Mouse (Mus musculus): ENCODE results near the gene Myh14.

The Myh14 gene

DNA sequence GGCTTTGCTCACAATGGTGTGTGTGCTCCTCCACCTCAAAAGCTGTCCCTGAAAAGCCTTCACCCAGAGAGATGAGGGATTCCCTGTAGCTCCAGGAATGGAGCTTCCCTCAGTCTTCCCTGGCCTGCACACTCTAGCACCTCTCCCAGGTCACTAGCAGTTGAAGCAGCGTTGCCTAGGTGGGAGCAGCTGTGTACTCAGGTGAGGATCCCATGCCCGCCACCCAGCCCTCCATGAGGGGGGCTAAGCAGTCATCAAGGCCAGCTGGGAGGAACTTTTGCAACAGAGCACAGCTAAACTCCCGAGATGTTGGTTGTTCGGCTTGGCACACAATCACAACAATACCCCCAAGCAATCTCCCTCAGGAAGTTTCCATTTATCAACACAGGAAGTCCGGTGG lies 87.9 kb downstream of the Myh14 start:
- DNase-seq (ENCODE audit: low spot score in 2 of 2): no peak

DNA sequence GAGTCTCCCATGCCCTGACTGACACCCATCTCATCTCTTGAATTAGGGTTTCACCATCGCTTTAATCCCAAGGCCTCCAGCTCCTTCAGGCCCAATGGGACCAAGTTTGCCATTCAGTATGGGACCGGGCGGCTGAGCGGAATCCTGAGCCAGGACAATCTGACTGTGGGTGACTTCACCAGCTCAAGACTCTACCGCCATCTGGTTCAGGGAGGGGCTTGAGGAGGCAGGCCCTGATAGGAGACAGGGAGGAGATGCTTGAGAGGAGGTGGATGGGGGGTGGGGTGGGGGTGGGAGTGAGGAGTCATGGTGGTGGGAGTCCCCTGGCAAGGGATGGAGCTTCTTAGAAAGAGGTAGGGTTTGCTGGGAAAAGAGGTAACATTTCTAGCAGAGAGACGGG lies 89.0 kb downstream of the Myh14 start:
- no peak for DNase-seq (ENCODE audit: low spot score in 2 of 2)

DNA sequence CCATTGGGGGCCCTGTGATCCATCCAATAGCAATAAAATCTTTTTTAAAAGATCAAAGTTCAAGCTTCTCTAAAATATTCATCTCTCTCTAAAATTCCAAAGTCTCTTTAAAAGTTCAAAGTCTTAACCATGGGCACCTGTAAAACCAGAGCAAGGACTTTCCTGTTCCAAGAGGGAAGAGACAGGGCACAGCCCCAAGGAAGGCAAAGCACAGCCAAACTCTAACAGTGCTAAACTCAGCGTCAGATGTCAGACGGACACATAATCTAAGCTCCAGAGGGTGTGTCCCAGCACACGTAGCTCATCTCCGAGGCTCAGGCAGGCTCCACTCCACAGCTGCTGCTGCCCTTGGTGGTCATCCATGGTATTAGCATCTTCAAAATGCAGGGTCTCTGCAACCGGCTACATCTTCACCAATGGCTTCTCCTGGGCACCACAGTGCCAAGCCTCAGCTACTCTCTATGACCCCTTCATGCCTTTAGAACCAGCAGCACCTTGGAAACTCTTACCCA lies 94.3 kb downstream of the Myh14 start:
- DNase-seq (ENCODE audit: low spot score in 2 of 2): no peak

DNA sequence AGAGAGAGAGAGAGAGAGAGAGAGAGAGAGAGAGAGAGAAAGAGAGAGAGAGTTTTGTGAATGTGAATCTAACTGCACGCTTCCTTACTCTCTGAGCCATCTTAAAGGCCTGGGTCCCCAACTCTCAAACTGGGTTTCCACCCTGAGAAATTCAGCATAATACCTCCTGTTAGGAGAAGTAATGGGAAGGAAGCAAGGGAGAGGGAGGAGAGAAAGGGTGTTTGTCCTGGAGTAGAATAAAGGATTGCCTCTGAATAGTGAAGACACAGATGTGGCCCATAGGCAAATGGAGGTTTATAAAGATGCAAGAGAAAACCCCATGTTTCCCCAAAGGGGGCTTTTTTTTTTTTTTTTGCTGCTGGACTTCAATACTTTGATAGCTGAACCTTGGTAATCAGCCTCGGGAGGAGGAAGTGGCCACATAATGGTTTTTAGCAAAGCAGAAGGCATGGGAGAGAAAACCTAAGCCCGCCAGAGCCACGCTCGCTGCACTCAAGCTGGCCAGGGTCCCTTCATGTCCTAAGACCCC lies 97.6 kb downstream of the Myh14 start:
- DNase-seq (ENCODE audit: low spot score in 2 of 2): no peak

DNA sequence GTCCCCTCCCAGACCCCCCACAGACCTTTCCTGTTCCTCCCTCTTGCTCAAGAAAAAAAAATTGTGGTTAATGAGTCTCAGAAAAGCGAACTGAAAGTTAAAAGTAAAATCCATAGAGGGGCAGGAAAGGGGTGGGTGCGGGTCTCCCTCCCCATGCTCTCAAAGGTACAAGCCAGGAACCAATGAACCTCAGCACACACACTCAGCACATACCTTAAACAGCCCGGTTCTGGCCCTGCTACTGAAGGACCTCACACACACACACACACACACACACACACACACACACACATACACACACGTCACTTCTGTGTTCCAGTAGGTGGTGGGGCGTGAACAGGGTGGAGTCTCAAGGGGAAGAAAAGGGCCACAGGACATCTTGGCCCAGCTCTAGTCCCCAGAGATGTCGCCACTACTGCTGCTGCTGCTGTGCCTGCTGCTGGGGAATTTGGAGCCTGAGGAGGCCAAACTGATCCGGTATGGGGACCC lies 98.4 kb downstream of the Myh14 start, which contains the start of gene Napsa:
Gene Napsa, plus strand, starts transcription at position 168 of the 489 bp plus-strand sequence.
- DNase-seq (ENCODE audit: low spot score in 2 of 2): peak; percentile 74 to 85

DNA sequence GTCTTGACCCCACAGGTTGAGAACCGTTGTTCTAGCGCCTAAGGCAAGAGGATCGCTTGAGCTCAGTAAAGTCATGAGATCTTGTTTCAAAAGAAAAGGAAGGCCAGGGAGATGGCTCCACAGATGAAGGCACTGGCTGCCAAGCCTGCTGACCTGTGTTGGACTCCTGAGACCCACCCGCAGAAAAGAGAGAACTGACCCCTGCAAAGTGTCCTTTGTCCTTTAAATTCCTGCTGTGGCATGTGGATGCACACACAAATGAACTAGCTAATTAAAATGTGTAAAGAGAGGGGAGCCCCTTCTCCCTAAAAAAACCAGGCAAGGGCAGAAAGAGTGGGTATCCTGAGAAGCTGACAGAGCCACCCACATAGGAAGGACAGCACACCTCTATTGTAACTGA lies 98.8 kb downstream of the Myh14 start:
- DNase-seq (ENCODE audit: low spot score in 2 of 2): no peak

DNA sequence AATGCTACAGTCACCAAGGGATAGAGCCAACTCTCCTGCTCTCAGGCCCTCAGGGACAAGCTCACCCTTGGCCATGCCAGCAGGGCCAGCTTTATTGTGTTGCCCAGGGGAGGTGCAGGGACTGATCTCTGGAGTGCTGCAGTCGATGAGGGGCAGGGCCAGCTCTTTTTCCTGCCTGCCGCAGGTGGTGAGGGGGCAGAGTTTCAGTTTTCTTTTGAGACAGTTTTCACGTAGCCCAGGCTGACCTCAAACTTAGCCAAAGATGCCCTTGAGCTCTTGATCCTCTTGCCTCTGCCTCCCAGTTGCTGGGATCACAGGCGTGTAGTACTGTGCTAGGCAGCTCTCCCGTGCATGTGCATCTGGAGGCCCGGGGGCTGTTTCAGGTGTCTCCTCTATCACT lies 99.7 kb downstream of the Myh14 start:
- DNase-seq (ENCODE audit: low spot score in 2 of 2): no peak

DNA sequence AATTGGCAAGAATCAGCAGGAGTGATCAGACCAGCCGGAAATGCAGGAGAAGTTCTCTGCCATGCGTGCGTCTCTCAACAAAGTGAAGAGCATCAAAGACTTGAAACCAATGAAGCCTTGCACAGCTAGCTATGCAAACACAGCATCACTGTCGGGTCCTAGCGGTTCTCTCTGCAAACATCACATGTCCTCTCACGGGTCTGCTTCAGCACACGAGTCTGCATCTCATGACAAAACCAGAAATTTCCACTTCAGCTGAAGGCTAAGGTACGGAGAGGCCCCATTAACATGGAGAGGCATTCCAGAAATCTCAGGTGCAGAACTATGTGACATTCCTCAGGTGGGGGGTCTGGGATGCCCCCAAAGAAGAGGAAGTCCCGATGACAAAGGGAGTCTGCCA lies 101.8 kb downstream of the Myh14 start:
- peak in 1 of 2 experiments; percentile 62 for DNase-seq (ENCODE audit: low spot score in 2 of 2)

DNA sequence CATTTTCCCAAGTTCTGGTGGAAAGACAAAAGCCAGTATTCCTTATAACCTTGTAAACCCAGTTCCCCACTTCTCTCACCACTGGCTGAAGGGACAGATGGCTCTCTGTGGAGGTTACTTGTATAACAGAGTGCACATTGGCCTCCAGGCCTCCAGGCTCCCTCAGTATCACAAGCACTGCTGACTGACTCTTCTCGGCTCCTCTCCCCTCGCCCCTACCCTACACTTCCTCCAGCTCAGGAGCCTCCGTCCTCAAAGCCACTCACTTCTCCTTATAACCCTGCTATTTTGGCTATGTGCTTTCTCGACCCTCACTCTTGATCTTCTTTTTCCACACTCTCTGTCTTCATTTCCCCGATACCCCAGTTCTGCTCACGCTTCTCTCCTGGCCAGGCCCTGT lies 105.2 kb downstream of the Myh14 start:
- DNase-seq (ENCODE audit: low spot score in 2 of 2): no peak

DNA sequence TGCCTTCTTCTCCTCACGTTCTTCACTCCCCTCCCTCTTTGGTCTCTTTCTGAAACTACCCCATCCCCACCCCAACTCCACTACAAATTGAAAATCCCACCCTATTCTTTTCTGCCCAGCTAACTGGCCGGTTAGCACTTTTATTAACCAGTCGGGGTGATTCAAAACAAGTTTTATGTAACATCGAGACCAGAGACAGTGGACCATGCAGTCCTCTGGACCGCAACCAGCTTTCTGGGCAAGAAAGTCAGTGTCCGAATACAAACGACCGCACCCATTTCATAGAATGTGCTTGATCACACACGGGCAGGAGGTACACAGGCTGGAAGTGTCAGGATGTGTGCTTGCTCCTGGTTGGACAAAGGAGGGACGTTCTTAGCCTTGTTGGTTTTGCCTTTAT lies 106.2 kb downstream of the Myh14 start:
- no peak for DNase-seq (ENCODE audit: low spot score in 2 of 2)

DNA sequence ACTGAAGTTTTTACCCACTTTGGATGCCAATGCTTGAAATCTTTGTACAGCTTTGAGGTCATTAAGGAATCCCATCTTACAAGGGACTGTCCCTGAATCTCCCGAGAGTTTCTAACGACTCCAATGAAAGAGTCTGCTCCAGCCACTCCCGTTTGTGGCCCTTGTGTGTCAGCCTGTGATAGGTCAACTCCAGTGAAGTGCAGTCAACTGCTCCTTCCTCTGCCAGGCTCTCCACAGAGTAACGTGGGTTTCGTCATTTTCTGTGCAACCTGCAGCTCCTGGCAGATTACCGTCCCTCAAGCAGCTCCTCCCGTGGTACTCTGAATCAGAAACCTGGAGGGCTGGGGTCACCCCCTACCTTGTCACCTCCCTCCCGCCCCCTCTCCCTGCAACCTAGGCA lies 107.4 kb downstream of the Myh14 start:
- no peak for DNase-seq (ENCODE audit: low spot score in 2 of 2)

DNA sequence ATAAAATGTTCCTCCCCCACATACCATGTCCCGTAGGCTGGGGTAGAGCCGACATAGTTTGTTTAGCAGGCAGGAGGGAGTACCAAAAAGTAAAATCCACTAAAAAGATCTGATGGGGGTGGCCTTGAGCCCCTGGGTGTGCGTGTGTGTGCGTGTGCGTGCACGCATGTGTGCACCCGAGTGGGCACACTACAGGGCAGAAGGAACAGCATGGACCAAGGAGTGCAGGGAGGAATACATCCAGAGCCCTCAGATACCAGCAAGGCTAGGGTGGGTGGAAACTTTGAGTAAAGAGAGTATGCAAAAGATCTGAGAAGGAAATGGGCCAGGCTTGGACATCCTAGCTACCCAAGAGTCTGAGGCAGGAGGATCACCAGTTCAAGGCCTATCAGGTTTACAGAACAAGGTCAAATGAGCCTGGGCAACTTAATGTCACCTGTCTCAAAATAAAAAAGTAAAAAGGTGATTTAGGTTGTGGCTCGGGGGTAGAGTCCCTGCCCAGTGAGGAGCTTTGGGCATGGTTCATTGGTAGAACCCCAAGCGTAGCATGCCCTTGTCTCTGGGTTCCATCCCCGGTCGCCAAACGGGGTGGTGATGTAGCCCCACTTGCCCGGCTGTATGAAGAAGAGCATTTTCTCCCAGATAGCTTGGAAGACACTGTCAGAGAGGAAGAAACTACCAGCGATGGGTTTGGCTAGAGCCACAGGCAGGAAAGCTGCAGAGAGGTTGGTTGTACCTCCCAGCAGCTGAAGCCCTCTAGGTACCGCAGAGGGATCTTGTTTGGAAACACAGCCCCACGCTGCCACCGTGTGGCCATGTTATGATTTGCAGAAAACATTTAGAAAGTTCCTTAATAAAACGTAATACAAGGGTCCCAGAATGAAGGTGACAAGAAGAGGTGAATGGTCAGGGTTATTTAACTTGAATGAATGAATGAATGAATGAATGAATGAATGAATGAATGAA lies 109.9 kb downstream of the Myh14 start:
- peak; percentile 65 to 82 for DNase-seq (ENCODE audit: low spot score in 2 of 2)

DNA sequence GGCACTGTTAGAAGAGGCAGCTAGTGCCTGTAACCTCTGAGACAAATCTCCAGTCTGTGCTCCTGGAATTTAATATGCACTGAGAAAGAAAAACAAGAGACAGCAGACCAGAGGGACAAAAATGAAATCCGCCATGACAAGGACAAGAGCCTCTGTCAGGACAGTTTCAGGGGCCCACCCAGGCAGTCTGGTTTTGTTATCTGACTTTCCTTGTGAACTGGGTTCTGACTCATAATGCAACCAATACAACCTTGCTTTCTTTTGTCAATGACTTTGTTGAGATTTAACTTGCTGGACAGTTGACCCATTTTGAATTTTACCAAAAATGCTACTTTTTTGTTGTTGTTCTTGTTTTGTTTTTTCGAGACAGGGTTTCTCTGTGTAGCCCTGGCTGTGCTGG lies 113.0 kb downstream of the Myh14 start:
- DNase-seq (ENCODE audit: low spot score in 2 of 2): no peak

All from natural killer cell, adult 2 months (primary cell).